Mouse (Mus musculus): ENCODE results near the gene Magea4. TPM values are rescaled to one million over a fixed set of nuclear protein-coding genes. Genes with fewer than 3 reads are reported as not detected.

The Magea4 gene
- total RNA-seq (2014; fragmentation: Nextera tagmentation) (not detected in 2 replicates), total RNA-seq (2017) (not detected in 2 replicates)

DNA sequence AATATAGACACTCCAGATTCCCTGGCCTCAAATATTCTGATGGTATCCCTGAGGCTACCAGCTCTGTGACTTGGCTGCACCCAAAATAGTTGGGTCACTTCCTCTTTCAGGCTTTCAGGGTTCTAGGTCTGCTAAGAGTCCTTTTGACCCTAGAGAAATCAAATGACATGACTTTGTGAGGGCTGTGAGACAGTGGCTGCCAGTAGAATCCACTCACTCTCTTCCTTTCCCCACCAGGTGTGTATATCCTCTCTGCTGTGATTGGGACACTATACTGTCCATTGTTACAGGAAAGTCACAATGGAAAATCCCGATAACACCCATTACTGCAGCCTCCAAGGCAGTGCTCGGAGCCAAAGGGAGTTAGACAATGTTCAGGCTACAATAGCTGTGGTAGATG, at the start of gene Magea4:
TSS of gene Magea4 (plus strand) at position 301 of the 400 bp plus-strand sequence.
- no peak for ATAC-seq (replicated peaks; ENCODE audit: poor library complexity, severe bottlenecking)

DNA sequence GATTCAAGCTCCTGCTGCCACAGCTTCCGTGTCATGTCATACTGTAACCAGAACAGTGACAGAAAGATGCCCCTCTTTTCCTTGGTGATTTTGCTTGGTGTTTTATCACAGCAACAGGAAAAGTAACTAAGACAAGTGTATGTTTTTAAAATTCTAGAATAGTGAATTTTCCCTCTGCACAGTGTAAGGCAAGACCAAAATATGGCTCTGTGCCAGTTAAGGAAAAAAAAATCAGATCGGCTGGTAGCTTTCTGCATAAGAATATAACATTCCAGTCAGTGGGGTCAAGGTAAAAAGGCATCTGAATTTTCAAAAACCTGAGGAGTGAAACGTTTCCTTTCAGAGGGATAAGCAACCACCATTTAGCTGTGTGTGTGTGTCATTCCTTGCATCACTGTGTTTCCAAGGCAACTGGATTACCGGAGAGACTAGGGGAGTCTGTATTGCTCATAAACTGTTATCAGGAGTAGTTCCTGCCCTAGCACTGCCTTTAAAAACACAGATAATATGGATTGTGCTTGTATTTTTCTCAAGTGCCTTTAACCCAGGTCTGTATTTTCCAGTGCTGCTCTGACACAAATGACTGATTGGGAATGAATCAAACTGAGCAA, 18.8 kb upstream of the Magea4 start:
- ATAC-seq (replicated peaks; ENCODE audit: poor library complexity, severe bottlenecking): no peak

DNA sequence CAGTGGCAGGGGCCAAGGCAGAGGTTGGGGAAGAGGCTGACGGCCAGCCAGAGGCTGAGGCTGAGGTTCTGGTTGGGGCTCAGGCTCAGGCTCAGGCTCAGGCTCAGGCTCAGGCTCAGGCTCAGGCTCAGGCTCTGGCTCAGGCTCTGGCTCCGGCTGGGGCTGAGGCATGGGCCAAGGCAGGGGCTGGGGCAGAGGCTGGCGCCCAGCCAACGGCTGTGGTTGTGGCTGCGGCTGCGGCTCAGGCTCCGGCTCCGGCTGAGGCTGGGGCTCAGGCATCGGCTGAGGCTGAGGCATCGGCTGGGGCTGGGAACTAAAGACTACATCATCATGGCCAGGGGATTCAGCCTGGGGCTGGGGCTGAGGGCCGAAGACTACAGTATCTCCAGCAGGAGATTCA, 48.8 kb downstream of the Magea4 start:
- ATAC-seq (replicated peaks; ENCODE audit: poor library complexity, severe bottlenecking): no peak

Other genes with a start within 250 kb of the Magea4 start
- gene Fate1, start 249.0 kb upstream of the Magea4 start, total RNA-seq (2014; fragmentation: Nextera tagmentation): not detected in 2 replicates
- gene Fate1, start 249.0 kb upstream of the Magea4 start, total RNA-seq (2017): not detected in 2 replicates
- gene Cnga2, start 230.2 kb upstream of the Magea4 start, total RNA-seq (2014; fragmentation: Nextera tagmentation): not detected in 2 replicates
- not detected in 2 replicates for gene Cnga2, start 230.2 kb upstream of the Magea4 start, total RNA-seq (2017)
- gene Gabre, start 52.8 kb downstream of the Magea4 start, total RNA-seq (2014; fragmentation: Nextera tagmentation): 0.21 TPM in 1 of 2 replicates, not detected in the other
- not detected in 2 replicates for gene Gabre, start 52.8 kb downstream of the Magea4 start, total RNA-seq (2017)
- gene Magea10, start 164.8 kb downstream of the Magea4 start, total RNA-seq (2014; fragmentation: Nextera tagmentation): not detected in 2 replicates
- gene Magea10, start 164.8 kb downstream of the Magea4 start, total RNA-seq (2017): not detected in 2 replicates

Data from granulocyte monocyte progenitor cell, adult 5-6 weeks (primary cell).